Mouse (Mus musculus) limb, embryonic 11.5 days (tissue): Measurements from ENCODE around the gene 9930111J21Rik2. TPM values are rescaled to one million over a fixed set of nuclear protein-coding genes. Genes with fewer than 3 reads are reported as not detected.

ENCODE experiments used
- ATAC-seq: fragments of 200-750 bp; cut with Nextera tagmentation; 2 replicates; pipeline ENCODE4 v1.8.0; 2017; ENCODE audit warnings: low read depth; ENCODE audit not compliant: insufficient number of reproducible peaks, low FRiP score, low TSS enrichment
- DNase-seq: peaks from one replicate; pipeline ENCODE4 v3.0.0-alpha.2; 2015; ENCODE audit warnings: low spot score
- H3K27ac ChIP-seq: fragments of 300-500 bp; sonication (generic); replicated peaks from 2 replicates; pipeline ENCODE4 v1.5.1; 2014; ENCODE audit warnings: low read depth, mild to moderate bottlenecking, low read length
- H3K27me3 ChIP-seq: fragments of 300-500 bp; sonication (generic); 2 replicates; pipeline ENCODE4 v1.6.1; 2014; ENCODE audit warnings: mild to moderate bottlenecking, low read length, mixed read lengths; ENCODE audit not compliant: control insufficient read depth, insufficient read depth
- H3K36me3 ChIP-seq: fragments of 300-500 bp; sonication (generic); 2 replicates; pipeline ENCODE4 v1.6.1; 2014; ENCODE audit warnings: mild to moderate bottlenecking, low read length, moderate library complexity, mixed read lengths; ENCODE audit not compliant: control insufficient read depth, insufficient read depth
- H3K4me1 ChIP-seq: fragments of 300-500 bp; sonication (generic); 2 replicates; pipeline ENCODE4 v1.6.1; 2014; ENCODE audit warnings: low read length, mixed read lengths; ENCODE audit not compliant: control insufficient read depth, insufficient read depth
- H3K4me2 ChIP-seq: fragments of 300-500 bp; sonication (generic); 2 replicates; pipeline ENCODE4 v1.6.1; 2014; ENCODE audit warnings: low read depth, mild to moderate bottlenecking, moderate library complexity; ENCODE audit not compliant: severe bottlenecking
- H3K4me3 ChIP-seq: fragments of 300-500 bp; sonication (generic); 2 replicates; pipeline ENCODE4 v1.5.1; 2014; ENCODE audit warnings: low read depth, low read length
- H3K9ac ChIP-seq: fragments of 300-500 bp; sonication (generic); 2 replicates; pipeline ENCODE4 v1.6.1; 2014; ENCODE audit warnings: mild to moderate bottlenecking, low read length
- H3K9me3 ChIP-seq: fragments of 300-500 bp; sonication (generic); 2 replicates; pipeline ENCODE4 v1.6.1; 2016; ENCODE audit warnings: low read length; ENCODE audit not compliant: control insufficient read depth
- WGBS: fragments of 180-500 bp; shearing (Covaris S2); extraction: QIAGEN DNeasy Blood & Tissue Kit; methylation state at CpG from one replicate; pipeline ENCODE4 v1.1.7; 2014; 5-methylcytosine and 5-hydroxymethylcytosine counted together
- polyA plus RNA-seq: library from polyadenylated mRNA; unstranded; fragments of >200 nt; fragmentation: Nextera tagmentation; extraction: Ambion mirVana; gene quantifications from 2 replicates; pipeline ENCODE4 v1.2.1, GENCODE M21; 2014

The 9930111J21Rik2 gene
- polyA plus RNA-seq, 1 experiment from 2014 or later, result 0.03 TPM

GRCm38 (mm10) chr11:49089735-49090507, 38.9 kb upstream of the 9930111J21Rik2 start:
- ATAC-seq, result no peak
- no peak overlapping the region for H3K4me3 ChIP-seq
- H3K27me3 ChIP-seq, result no peaks in the 10 kb centered on the region
- no peaks in the 10 kb centered on the region for H3K36me3 ChIP-seq
- no peak overlapping the region for H3K4me2 ChIP-seq
- H3K4me1 ChIP-seq, result 0 out of 2 replicates have a peak, but pooled peaks cover 3% of the 10 kb centered on the region
- H3K9ac ChIP-seq, result no peak overlapping the region
- no peaks in the 10 kb centered on the region for H3K9me3 ChIP-seq
- no peak for DNase-seq
- H3K27ac ChIP-seq, result no peak overlapping the region
- WGBS, result 82% methylated on average over 3 of the region's 3 CpGs

GRCm38 (mm10) chr11:49088990-49089652, 38.1 kb upstream of the 9930111J21Rik2 start:
- no peak for ATAC-seq
- no peaks in the 10 kb centered on the region for H3K36me3 ChIP-seq
- no peak overlapping the region for H3K9ac ChIP-seq
- 81% methylated on average over 5 of the region's 5 CpGs for WGBS
- no peak overlapping the region for H3K4me3 ChIP-seq
- no peaks in the 10 kb centered on the region for H3K9me3 ChIP-seq
- H3K4me1 ChIP-seq, result 0 out of 2 replicates have a peak, but pooled peaks cover 3% of the 10 kb centered on the region
- DNase-seq, result no peak
- H3K27ac ChIP-seq, result no peak overlapping the region
- no peak overlapping the region for H3K4me2 ChIP-seq
- H3K27me3 ChIP-seq, result no peaks in the 10 kb centered on the region

- ATAC-seq (no peak), DNase-seq (no peak)
- H3K4me1 ChIP-seq, result 0 out of 2 replicates have a peak, but pooled peaks cover 3% of the 10 kb centered on the region
- no peaks in the 10 kb centered on the region for H3K9me3 ChIP-seq
- H3K4me2 ChIP-seq, result no peak overlapping the region; the same call in 1 of the 2 replicates
- no peaks in the 10 kb centered on the region for H3K27me3 ChIP-seq
- H3K36me3 ChIP-seq, result no peaks in the 10 kb centered on the region
- no peak overlapping the region for H3K27ac ChIP-seq
- H3K9ac ChIP-seq, result no peak overlapping the region
- 44% methylated on average over 22 of the region's 22 CpGs for WGBS
- H3K4me3 ChIP-seq, result no peak overlapping the region
Measured at GRCm38 (mm10) chr11:49087830-49088616, 37.0 kb upstream of the 9930111J21Rik2 start.

GRCm38 (mm10) chr11:49086858-49087361, 35.9 kb upstream of the 9930111J21Rik2 start:
- Histone ChIP-seq H3K27ac (no peak overlapping the region), H3K4me3 (no peak overlapping the region), H3K27me3 (no peaks in the 10 kb centered on the region), H3K9ac (no peak overlapping the region), H3K36me3 (no peaks in the 10 kb centered on the region), H3K4me1 (0 out of 2 replicates have a peak, but pooled peaks cover 3% of the 10 kb centered on the region), H3K4me2 (no peak overlapping the region), H3K9me3 (no peaks in the 10 kb centered on the region)
- no peak for DNase-seq
- 82% methylated on average over 6 of the region's 6 CpGs for WGBS
- ATAC-seq, result no peak

GRCm38 (mm10) chr11:49084875-49085274, 33.8 kb upstream of the 9930111J21Rik2 start:
- Histone ChIP-seq H3K36me3 (no peaks in the 10 kb centered on the region), H3K4me1 (0 out of 2 replicates have a peak, but pooled peaks cover 3% of the 10 kb centered on the region), H3K9me3 (no peaks in the 10 kb centered on the region), H3K27me3 (no peaks in the 10 kb centered on the region), H3K4me2 (no peak overlapping the region), H3K27ac (no peak overlapping the region), H3K4me3 (no peak overlapping the region), H3K9ac (no peak overlapping the region)
- ATAC-seq (no peak), DNase-seq (no peak)
- WGBS, result 54% methylated on average over 3 of the region's 3 CpGs

- Histone ChIP-seq H3K4me3 (no peak overlapping the region), H3K9me3 (no peaks in the 10 kb centered on the region), H3K27me3 (no peaks in the 10 kb centered on the region), H3K4me1 (0 out of 2 replicates have a peak, but pooled peaks cover 3% of the 10 kb centered on the region), H3K27ac (no peak overlapping the region), H3K9ac (no peak overlapping the region), H3K4me2 (no peak overlapping the region), H3K36me3 (no peaks in the 10 kb centered on the region)
- 79% methylated on average over 1 of the region's 1 CpGs for WGBS
- no peak for DNase-seq
- no peak for ATAC-seq
Measured at GRCm38 (mm10) chr11:49084385-49084784, 33.3 kb upstream of the 9930111J21Rik2 start.

GRCm38 (mm10) chr11:49083808-49084207, 32.8 kb upstream of the 9930111J21Rik2 start:
- no peak overlapping the region for H3K4me2 ChIP-seq
- no peaks in the 10 kb centered on the region for H3K9me3 ChIP-seq
- ATAC-seq (no peak), DNase-seq (no peak)
- 0 out of 2 replicates have a peak, but pooled peaks cover 3% of the 10 kb centered on the region for H3K4me1 ChIP-seq
- WGBS, result 78% methylated on average over 3 of the region's 3 CpGs
- H3K4me3 ChIP-seq, result no peak overlapping the region
- H3K9ac ChIP-seq, result no peak overlapping the region
- H3K27ac ChIP-seq, result no peak overlapping the region
- H3K36me3 ChIP-seq, result no peaks in the 10 kb centered on the region
- no peaks in the 10 kb centered on the region for H3K27me3 ChIP-seq

GRCm38 (mm10) chr11:49083146-49083545, 32.1 kb upstream of the 9930111J21Rik2 start:
- Histone ChIP-seq H3K4me3 (no peak overlapping the region), H3K36me3 (no peaks in the 10 kb centered on the region), H3K4me2 (no peak overlapping the region), H3K9ac (no peak overlapping the region), H3K27ac (no peak overlapping the region), H3K4me1 (0 out of 2 replicates have a peak, but pooled peaks cover under 1% of the 10 kb centered on the region), H3K9me3 (no peaks in the 10 kb centered on the region), H3K27me3 (no peaks in the 10 kb centered on the region)
- DNase-seq, result no peak
- 95% methylated on average over 1 of the region's 1 CpGs for WGBS
- no peak for ATAC-seq
